Mouse (Mus musculus): ENCODE measurements at regions not wholly inside any gene's neighbourhood (a gene's known extent, or its start where the extent isn't known, plus 50 kb on each side); places are given as distances from the start of the nearest gene placed in this dataset.

DNA sequence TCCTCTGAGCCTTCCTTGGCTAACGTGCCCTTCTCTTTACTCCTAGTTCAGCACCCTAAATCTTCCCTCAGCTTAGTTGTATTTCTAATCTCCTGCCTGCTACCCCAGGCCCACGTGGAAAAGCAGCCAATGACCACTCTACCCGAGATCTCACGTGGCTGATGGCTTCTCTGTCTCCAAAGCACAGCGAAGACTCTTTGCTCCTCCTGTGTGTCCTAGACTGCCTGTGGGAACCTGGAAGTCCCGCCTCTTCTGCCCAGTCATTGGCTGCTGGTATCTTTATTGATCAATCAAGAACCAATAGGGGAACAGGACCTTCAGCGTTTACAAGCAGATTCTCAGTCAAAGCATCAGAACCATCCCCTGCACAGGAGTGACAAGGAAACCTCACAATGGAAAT, 54.8 kb downstream of the Gm19935 start:
- no peak for DNase-seq

- DNase-seq: no peak
Measured at GRCm38 (mm10) chr8:90761947-90762346, 55.2 kb downstream of the Gm19935 start.

GRCm38 (mm10) chr8:90761446-90761845, 55.7 kb downstream of the Gm19935 start:
- DNase-seq: no peak

DNA sequence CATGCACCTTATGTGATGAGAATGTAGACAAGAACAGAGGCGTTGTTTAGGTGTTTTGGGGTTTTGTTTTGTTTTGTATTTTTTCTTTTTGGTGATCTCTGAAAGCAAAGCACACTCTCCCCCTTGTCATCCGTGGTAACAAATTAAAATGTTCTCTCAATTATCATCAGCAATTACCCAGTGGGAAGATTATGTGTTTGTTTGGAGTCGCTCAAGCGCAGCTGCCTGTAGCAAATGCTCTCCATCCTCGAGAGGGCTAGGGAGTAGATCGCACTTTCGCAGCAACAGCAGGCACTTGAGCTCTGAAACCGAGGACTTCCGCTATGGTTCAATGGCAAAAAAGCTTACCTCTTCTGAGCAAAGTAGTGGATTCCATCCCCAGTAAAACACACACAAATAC, 57.7 kb downstream of the Gm19935 start:
- no peak for DNase-seq

GRCm38 (mm10) chr8:90755020-90755419, 62.2 kb downstream of the Gm19935 start:
- DNase-seq: no peak

GRCm38 (mm10) chr8:90743546-90743945, 73.6 kb downstream of the Gm19935 start:
- DNase-seq: no peak

GRCm38 (mm10) chr8:90740963-90741733, 76.0 kb downstream of the Gm19935 start:
- no peak for DNase-seq

DNA sequence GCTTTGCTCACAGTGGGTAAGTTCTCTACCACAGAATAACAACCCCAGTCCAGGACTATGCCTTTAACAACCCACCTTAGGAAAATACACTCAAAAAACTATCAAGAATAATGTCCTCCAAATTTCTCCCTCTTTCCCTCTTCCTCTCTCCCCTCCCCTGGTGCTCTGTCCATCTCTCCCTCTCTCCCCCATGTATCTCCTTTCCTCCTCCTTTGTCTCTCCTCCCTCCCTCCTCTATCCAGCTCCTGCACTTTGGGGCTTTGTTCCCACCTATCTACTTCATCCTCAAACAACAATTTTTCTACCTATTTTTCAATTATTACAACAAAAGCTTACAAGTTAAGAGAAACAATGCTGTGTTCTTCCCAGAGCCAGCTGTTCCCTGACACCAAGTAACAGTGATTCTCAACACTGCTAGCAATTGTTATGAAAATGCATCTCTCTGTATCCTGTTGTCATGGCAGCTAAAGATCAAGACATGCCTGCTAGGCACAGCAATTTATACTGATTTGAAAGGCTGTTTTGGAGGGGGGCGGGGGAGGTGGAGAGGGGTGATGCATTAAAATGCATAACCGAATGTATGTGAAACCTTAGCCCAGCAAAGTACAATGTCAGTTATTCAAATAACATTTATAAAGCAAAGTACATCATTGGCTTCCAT, 76.8 kb downstream of the Gm19935 start:
- no peak for DNase-seq

DNA sequence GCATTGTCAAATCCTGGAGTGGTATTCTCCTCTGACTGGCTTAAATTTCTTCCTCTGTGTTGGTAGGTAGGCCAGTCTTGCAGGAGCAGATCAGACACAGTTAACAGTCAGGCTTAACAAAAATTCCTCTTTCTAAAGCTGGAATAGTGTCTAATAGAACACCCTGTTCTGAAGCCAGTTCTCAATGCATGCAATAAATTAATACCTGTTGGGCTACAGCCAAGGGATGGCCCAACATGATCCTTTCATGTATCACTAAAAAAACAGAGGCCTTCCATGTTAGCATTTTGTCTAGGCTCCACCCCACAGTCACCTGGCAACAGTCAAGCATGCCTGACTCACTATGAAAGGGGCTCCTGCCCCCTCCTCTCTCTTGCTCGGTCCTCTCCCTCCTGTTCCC, 89.2 kb downstream of the Gm19935 start:
- no peak for DNase-seq

DNA sequence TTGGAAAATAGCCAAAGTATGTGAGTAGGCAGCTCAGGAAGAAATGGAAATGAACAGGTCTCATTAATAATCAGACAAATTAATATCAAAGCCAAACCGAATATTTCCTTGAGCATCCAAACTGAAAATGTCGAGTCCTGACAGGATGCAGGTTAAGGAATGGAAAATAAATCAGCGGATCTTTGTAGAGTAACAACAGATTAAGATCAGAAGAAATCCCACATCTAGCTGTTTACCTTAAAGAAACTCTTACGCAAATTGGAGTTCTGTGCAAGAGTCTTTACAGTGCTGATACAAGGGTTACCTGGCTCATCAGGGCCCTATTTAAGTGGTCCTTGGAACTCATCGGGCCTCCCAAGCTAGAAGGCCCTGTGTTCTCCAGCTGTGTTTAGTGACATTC, 92.0 kb downstream of the Gm19935 start:
- no peak for DNase-seq

- no peak for DNase-seq
Measured at GRCm38 (mm10) chr8:90716436-90716835, 100.8 kb downstream of the Gm19935 start.

DNA sequence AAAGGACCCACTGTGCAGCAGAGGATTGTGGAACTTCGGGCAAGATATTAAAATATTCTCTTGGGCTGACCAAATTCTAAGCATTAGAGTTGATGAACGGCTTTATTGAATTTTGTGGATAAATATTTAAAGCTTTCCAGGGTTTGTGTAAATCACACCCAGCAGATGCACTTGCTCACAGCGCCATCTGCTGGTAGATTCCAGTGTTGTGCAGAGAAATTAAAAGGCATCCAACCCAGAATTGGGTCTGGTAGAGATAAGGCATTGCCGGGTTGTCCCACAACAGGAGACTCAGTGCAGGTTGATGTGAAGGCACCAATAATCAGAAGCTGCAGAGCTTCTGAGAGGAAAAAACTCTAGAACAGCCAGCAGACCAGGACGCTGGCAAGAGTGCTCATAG, 108.7 kb downstream of the Gm19935 start:
- DNase-seq: peak; percentile 61

DNA sequence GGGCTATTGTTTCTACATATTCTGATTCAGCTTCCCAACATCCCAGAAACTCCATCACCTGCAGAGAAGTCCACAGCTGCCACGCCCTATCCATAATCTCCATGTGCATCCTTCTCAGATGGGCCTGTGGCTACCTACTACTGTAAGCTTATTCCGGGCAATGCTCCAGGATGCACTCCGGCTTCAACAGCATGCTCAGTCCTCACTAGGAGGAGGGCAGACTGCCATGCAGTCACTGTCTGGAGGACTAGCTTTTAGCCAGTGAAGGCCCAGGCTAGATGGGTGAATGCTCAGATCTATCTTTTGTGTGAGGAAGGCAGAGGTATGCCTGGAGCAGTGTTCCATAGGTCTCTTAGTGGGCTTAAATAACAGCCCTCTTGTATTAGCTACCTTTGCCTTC, 124.7 kb downstream of the Gm19935 start:
- DNase-seq: no peak

DNA sequence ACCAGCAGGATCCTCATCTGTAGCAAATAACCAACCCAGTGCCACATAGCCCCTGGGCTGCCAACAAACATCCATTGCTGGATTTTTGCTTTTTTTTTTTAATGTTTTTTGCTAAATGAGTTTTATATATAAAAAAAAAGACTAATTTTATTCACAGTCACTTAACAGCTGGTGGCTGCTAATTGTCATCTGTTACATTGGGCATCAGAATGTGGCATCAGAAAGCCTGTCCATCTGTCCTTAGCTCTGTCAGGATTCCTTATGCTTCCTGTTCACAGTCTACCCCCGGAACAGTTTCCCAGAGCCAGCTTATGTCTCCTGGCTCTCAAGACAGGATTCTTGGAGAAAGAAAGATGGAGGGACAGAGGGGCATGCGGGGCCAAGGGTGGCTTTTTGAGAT, 132.1 kb downstream of the Gm19935 start:
- no peak for DNase-seq

DNA sequence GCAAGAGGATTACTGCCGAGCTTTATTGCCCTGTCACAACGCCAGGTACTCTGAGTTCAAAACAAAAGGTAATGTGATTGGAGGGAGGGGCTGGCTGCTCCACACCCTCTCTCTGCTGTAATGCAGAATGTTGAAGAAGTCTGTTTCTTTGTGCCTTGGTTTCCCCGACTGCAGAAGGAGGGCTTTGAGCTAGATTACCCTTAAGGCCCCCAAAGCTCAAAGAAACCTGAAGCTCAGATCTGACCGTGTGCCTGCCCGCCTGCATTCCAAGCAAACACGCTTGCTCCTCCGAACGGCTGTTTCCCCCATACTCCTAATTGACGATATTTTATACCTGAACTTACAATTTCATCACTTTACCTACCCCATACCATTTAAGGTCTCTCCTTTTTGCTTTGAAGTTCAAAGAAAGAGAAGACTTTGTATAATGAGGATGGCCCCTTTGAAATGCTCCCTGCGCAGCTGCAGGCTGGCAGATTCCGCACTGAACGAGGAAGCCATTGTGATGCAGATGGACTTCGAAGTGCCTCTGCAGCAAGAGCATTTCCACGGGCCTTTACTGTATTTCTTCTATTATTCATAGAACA, 146.6 kb downstream of the Gm19935 start:
- DNase-seq: no peak

- no peak for DNase-seq
Measured at GRCm38 (mm10) chr8:90669396-90669795, 147.8 kb downstream of the Gm19935 start.

GRCm38 (mm10) chr8:90659066-90659465, 158.1 kb downstream of the Gm19935 start:
- no peak for DNase-seq

DNA sequence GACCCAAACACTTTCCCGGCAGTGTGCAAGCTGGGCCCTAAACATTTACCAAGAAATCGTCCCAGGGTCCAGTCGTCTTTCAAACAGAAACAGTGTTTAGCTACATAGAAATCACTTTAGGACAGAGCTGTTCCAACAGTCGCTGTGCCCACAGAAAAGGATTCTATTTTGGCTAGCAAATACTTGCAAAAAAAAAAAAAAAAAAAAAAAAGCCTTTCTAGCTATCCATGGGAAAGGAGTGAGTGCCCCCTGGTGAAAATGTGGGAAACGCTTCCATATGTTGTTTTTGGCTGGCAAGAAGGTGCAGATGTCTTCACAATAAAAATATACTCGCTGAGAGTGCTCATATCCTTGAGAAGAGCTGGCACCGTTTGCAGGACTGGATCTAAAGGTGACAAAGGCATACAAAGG, 159.5 kb downstream of the Gm19935 start:
- peak; percentile 14 for DNase-seq

DNA sequence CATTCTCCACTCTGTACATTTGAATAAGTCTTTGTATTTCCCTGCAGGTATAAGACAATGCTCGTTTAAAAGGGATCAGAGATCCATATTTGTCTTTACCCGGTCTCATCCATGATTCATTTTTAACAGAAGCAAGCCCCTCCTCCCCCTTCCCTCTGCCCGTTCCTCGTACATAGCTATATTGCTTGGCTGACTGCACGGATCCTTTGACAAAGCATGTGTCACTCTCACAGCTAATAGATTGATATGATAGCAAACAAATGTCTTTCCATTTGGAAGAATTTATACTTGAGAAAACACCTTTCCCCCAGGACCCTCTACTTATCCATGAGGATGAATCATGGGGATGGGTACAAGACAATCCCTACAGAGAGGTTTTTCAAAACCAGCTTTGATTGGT, 160.1 kb downstream of the Gm19935 start:
- DNase-seq: no peak

DNA sequence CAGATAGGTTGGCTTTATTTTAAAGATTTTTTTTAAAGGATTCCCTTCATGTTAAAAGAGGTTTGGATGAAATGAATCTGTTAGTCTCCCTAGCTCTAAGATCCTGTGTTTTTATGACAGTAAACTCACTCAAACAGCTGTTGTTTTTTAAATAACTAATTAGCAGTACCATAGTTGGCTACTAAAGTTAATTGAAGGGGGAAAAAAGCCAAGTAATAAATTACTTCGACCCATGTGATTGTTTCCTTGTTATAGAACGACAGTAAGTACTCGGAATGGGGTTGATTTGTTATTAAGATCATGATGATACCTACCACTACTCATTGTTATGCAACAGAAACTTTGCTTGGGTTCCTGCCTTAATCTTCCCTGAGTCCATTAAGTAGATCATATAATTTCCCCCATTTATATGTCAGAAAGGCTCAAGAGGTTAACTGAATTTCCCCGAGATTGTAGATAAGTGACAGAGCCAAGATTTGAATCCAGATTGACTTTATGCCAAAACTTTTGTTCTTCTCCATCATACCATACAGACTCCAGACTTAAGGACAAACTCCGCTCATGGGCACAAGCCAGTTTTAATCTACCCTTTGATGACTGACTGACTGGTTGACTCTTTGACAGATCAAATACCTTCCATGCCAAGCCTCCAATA, 160.6 kb downstream of the Gm19935 start:
- DNase-seq: no peak

- DNase-seq: no peak
Measured at GRCm38 (mm10) chr8:90654786-90655185, 162.4 kb downstream of the Gm19935 start.

- no peak for DNase-seq
Measured at GRCm38 (mm10) chr8:90642392-90642791, 174.8 kb downstream of the Gm19935 start.

DNA sequence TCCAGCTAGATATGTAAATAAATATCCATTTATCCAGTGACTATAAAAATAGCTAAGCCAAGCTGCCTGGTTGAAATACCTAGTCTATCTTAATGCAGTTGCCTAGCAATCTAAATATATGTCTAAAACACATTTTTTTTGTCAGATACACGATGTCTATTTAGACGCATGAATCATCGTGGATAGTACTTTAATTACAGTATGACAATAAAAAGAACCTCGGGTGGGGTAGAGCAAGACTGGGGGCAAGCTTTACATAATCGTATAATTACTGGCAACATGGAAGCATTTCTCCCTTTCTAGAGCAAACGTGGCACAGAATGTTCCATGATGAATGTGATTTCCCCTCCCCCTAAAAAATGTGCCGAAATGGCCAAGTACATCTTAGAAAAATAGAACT, 180.4 kb downstream of the Gm19935 start:
- DNase-seq: no peak

All from adrenal gland, postnatal 14 days (tissue).